25 mouse cellular contexts compared by ENCODE assay signal in genomic region chr10:84940356-84940755, GRCm38 (mm10).
"Had no signal": no experiment of that assay in that cellular context is flagged by ENCODE, and none has a peak within 500 bp of the region (broad histone marks: within the 10 kb centered on the region; RNA-seq: fewer than 3 reads in every experiment).

No protein-coding gene starts in this region.

- H3K27ac ChIP-seq: embryonic facial prominence, embryonic 10.5 days; embryonic facial prominence, embryonic 12.5 days; embryonic facial prominence, embryonic 13.5 days; embryonic facial prominence, embryonic 15.5 days; forebrain, embryonic 10.5 days; forebrain, embryonic 12.5 days; forebrain, embryonic 13.5 days; forebrain, embryonic 15.5 days; heart, adult 2 months; heart, embryonic 10.5 days had no signal

- DNase-seq: cerebellum, adult 18-20 months; cerebellum, adult 2 months; cerebellum, adult 8-10 months; cerebellum, adult 9-10 months; cerebellum, adult 9-11 months; cerebellum, postnatal 10 days; cerebellum, postnatal 14 days; cerebellum, postnatal 25 days; cerebellum, postnatal 36 days; embryo, embryonic 11 days; forebrain, postnatal 0 days; gastrocnemius, postnatal 10 days; gastrocnemius, postnatal 36 days; heart, adult 18-20 months; heart, adult 2 months had no signal

- H3K4me3 ChIP-seq: embryonic facial prominence, embryonic 10.5 days; embryonic facial prominence, embryonic 12.5 days; embryonic facial prominence, embryonic 13.5 days; embryonic facial prominence, embryonic 15.5 days; erythroblast, embryonic 14.5 days; forebrain, embryonic 10.5 days; forebrain, embryonic 12.5 days; forebrain, embryonic 13.5 days; forebrain, embryonic 15.5 days; heart, adult 2 months; heart, embryonic 10.5 days had no signal
